Mouse (Mus musculus): Measurements from ENCODE around the gene E2f4.

GRCm38 (mm10) chr8:105294776-105295175 lies 2.7 kb upstream of the E2f4 start:
- TF ChIP-seq CTCF (IDR thresholded peaks at IDR 0.05; ENCODE audit: insufficient read depth, low read length) (no peak), POLR2A (IDR thresholded peaks at IDR 0.05; ENCODE audit: borderline replicate concordance, extremely low read depth, low read depth, low read length) (no peak)
